Comparison of ENCODE assay signal across 22 mouse cellular contexts in genomic region chr6:100331582-100331981, GRCm38 (mm10). TPM values are rescaled to one million over a fixed set of nuclear protein-coding genes. Genes with fewer than 3 reads are reported as not detected.
A peak's percentile ranks its signal among the peaks of the same experiment; 100 is the strongest.
DNase-seq lines count a peak whose midpoint lies in the region; ATAC-seq lines count a peak whose summit lies in the region.
"Had no signal": no experiment of that assay in that cellular context is flagged by ENCODE, and none has a peak within 500 bp of the region (broad histone marks: within the 10 kb centered on the region; RNA-seq: fewer than 3 reads in every experiment).

No protein-coding gene starts in this region.

- ATAC-seq in forebrain, embryonic 13.5 days: 0 out of 2 replicates have a peak, but pooled peaks have one; percentile 6
- ATAC-seq in forebrain, embryonic 16.5 days: no peak
- ATAC-seq in kidney, embryonic 14.5 days (ENCODE audit: low FRiP score, low TSS enrichment): no peak
- ATAC-seq: liver, postnatal 0 days; midbrain, embryonic 13.5 days had no signal

- no peaks in the 10 kb centered on the region for H3K36me3 ChIP-seq in forebrain, embryonic 13.5 days (ENCODE audit: poor library complexity, severe bottlenecking)
- H3K36me3 ChIP-seq in forebrain, embryonic 16.5 days (ENCODE audit: control insufficient read depth, insufficient read depth): no peaks in the 10 kb centered on the region
- no peaks in the 10 kb centered on the region for H3K36me3 ChIP-seq in kidney, embryonic 14.5 days (ENCODE audit: control insufficient read depth, insufficient read depth, low read length)
- H3K36me3 ChIP-seq: embryonic facial prominence, embryonic 10.5 days; forebrain, embryonic 10.5 days; hindbrain, embryonic 15.5 days; limb, embryonic 10.5 days; midbrain, embryonic 13.5 days had no signal

- no peak overlapping the region for H3K9ac ChIP-seq in forebrain, embryonic 13.5 days
- H3K9ac ChIP-seq in forebrain, embryonic 16.5 days (replicated peaks; ENCODE audit: low read depth, low read length): no peak overlapping the region
- H3K9ac ChIP-seq in kidney, embryonic 14.5 days (ENCODE audit: low read depth, low read length): no peak overlapping the region
- H3K9ac ChIP-seq: hindbrain, embryonic 15.5 days; liver, postnatal 0 days; midbrain, embryonic 13.5 days had no signal

- no peak overlapping the region for H3K4me3 ChIP-seq in forebrain, embryonic 13.5 days
- no peak overlapping the region for H3K4me3 ChIP-seq in forebrain, embryonic 16.5 days (replicated peaks; ENCODE audit: low read length)
- no peak overlapping the region for H3K4me3 ChIP-seq in kidney, embryonic 14.5 days (ENCODE audit: low read length)
- H3K4me3 ChIP-seq: embryonic facial prominence, embryonic 10.5 days; forebrain, embryonic 10.5 days; hindbrain, embryonic 15.5 days; limb, embryonic 10.5 days; midbrain, embryonic 13.5 days had no signal

- no peaks in the 10 kb centered on the region for H3K9me3 ChIP-seq in forebrain, embryonic 13.5 days (replicated peaks)
- no peaks in the 10 kb centered on the region for H3K9me3 ChIP-seq in forebrain, embryonic 16.5 days (ENCODE audit: control insufficient read depth, low read length)
- no peaks in the 10 kb centered on the region for H3K9me3 ChIP-seq in kidney, embryonic 14.5 days (ENCODE audit: control insufficient read depth, low read length)
- H3K9me3 ChIP-seq: embryonic facial prominence, embryonic 10.5 days; forebrain, embryonic 10.5 days; hindbrain, embryonic 15.5 days; limb, embryonic 10.5 days; midbrain, embryonic 13.5 days had no signal

- WGBS in forebrain, embryonic 13.5 days: 50% methylated on average over 8 of the region's 8 CpGs
- WGBS in forebrain, embryonic 16.5 days: 49% methylated on average over 8 of the region's 8 CpGs
- 36% methylated on average over 8 of the region's 8 CpGs for WGBS in kidney, embryonic 14.5 days

- H3K4me2 ChIP-seq in forebrain, embryonic 13.5 days: no peak overlapping the region
- no peak overlapping the region for H3K4me2 ChIP-seq in forebrain, embryonic 16.5 days (ENCODE audit: low read length)
- no peak overlapping the region for H3K4me2 ChIP-seq in kidney, embryonic 14.5 days (replicated peaks; ENCODE audit: low read depth, low read length)
- H3K4me2 ChIP-seq: hindbrain, embryonic 15.5 days; midbrain, embryonic 13.5 days had no signal

- peak; percentile 65 for DNase-seq in kidney, adult 9 months
- DNase-seq in MEL-GATA-1-ER (ENCODE audit: extremely low read depth, low read depth): peak; percentile 36
- peak; percentile 57 to 65 for DNase-seq in kidney, postnatal 36 days
- no peak for DNase-seq in embryo, embryonic 10 days (ENCODE audit: low spot score)
- no peak for DNase-seq in frontal cortex, postnatal 14 days (ENCODE audit: low spot score in 2 of 2)
- DNase-seq: adrenal gland, postnatal 10 days; cerebellum, adult 8-10 months; gastrocnemius, postnatal 36 days; heart, postnatal 4 days; liver; liver, postnatal 0 days; lung, postnatal 10 days; retina, postnatal 1 day; right cerebral cortex, postnatal 25 days had no signal

- H3K27ac ChIP-seq in forebrain, embryonic 13.5 days: no peak overlapping the region
- H3K27ac ChIP-seq in forebrain, embryonic 16.5 days (ENCODE audit: low read length): no peak overlapping the region
- H3K27ac ChIP-seq in kidney, embryonic 14.5 days (ENCODE audit: low read depth, low read length): no peak overlapping the region
- H3K27ac ChIP-seq: embryonic facial prominence, embryonic 10.5 days; forebrain, embryonic 10.5 days; hindbrain, embryonic 15.5 days; limb, embryonic 10.5 days; midbrain, embryonic 13.5 days had no signal

- H3K4me1 ChIP-seq in forebrain, embryonic 13.5 days: peaks cover 16% of the 10 kb centered on the region
- H3K4me1 ChIP-seq in forebrain, embryonic 16.5 days (replicated peaks; ENCODE audit: control insufficient read depth, insufficient read depth, low read length): peaks cover 10% of the 10 kb centered on the region
- H3K4me1 ChIP-seq in kidney, embryonic 14.5 days (ENCODE audit: control insufficient read depth, insufficient read depth, low read length): peaks cover 12% of the 10 kb centered on the region

- H3K27me3 ChIP-seq in forebrain, embryonic 13.5 days: peaks cover 17% of the 10 kb centered on the region
- peaks cover 3% of the 10 kb centered on the region; the same call in 1 of the 2 replicates for H3K27me3 ChIP-seq in forebrain, embryonic 16.5 days (replicated peaks; ENCODE audit: control insufficient read depth, insufficient read depth, low read length)
- peaks cover 2% of the 10 kb centered on the region; the same call in 1 of the 2 replicates for H3K27me3 ChIP-seq in kidney, embryonic 14.5 days (ENCODE audit: control insufficient read depth, insufficient read depth, low read length)

RNA-seq across cellular contexts. Expression of gene Rybp, which starts 44.3 kb away (rescaled TPM):
- polyA plus RNA-seq in forebrain, embryonic 13.5 days (2015; fragmentation: Nextera tagmentation; extraction: Ambion mirVana): 19.1 and 19.9 TPM in 2 replicates
- 30.4 and 31.2 TPM in 2 replicates for polyA plus RNA-seq in forebrain, embryonic 16.5 days (2015; fragmentation: Nextera tagmentation; extraction: Ambion mirVana)
- 12.8 and 15.8 TPM in 2 replicates for polyA plus RNA-seq in kidney, embryonic 14.5 days (2014; fragmentation: Nextera tagmentation; extraction: Ambion mirVana)

Comparison
In these comparisons a context has a peak if more than half of its experiments do, and no peak if none do; other contexts are left out.
1. DNase-seq: peak in kidney, adult 9 months (single experiment), MEL-GATA-1-ER (single experiment) and kidney, postnatal 36 days (2 of 2); none in embryo, embryonic 10 days (single experiment) and frontal cortex, postnatal 14 days (0 of 2).